Mouse (Mus musculus) intestine, postnatal 0 days (tissue): ENCODE measurements around the gene Nckap1. TPM values are rescaled to one million over a fixed set of nuclear protein-coding genes. Genes with fewer than 3 reads are reported as not detected.
"Not testable (repeated sequence)": the region's sequence is repeated elsewhere in the genome, so short reads cannot be mapped to it uniquely, and the experiment has no call there.

Experiments used
- ATAC-seq: fragments of 200-750 bp; cut with Nextera tagmentation; 2 replicates; pipeline ENCODE4 v1.8.0; 2017; ENCODE audit warnings: mild to moderate bottlenecking, moderate TSS enrichment, moderate library complexity
- H3K27ac ChIP-seq: fragments of 300-500 bp; sonication (generic); 2 replicates; pipeline ENCODE4 v1.5.1; 2014; ENCODE audit warnings: mild to moderate bottlenecking, low read depth, low read length, moderate library complexity
- H3K27me3 ChIP-seq: fragments of 300-500 bp; sonication (generic); replicated peaks from 2 replicates; pipeline ENCODE4 v1.6.1; 2014; ENCODE audit warnings: low read length, mixed read lengths; ENCODE audit not compliant: control insufficient read depth, insufficient read depth
- H3K36me3 ChIP-seq: fragments of 300-500 bp; sonication (generic); 2 replicates; pipeline ENCODE4 v1.6.1; 2014; ENCODE audit warnings: mild to moderate bottlenecking, moderate library complexity; ENCODE audit not compliant: control insufficient read depth, insufficient read depth
- H3K4me1 ChIP-seq: fragments of 300-500 bp; sonication (generic); replicated peaks from 2 replicates; pipeline ENCODE4 v1.6.1; 2014; ENCODE audit warnings: antibody characterized with exemption, low read length, mixed read lengths; ENCODE audit not compliant: control insufficient read depth, insufficient read depth
- H3K4me2 ChIP-seq: fragments of 300-500 bp; sonication (generic); replicated peaks from 2 replicates; pipeline ENCODE4 v1.6.1; 2014; ENCODE audit warnings: low read depth, mild to moderate bottlenecking, moderate library complexity
- H3K4me3 ChIP-seq: fragments of 300-500 bp; sonication (generic); 2 replicates; pipeline ENCODE4 v1.5.1; 2014; ENCODE audit warnings: low read depth, low read length
- H3K9ac ChIP-seq: fragments of 300-500 bp; sonication (generic); 2 replicates; pipeline ENCODE4 v1.6.1; 2014; ENCODE audit warnings: mild to moderate bottlenecking, low read depth, low read length
- H3K9me3 ChIP-seq: fragments of 300-500 bp; sonication (generic); 2 replicates; pipeline ENCODE4 v1.6.1; 2016; ENCODE audit warnings: mixed run types; ENCODE audit not compliant: control insufficient read depth
- CTCF ChIP-seq: sonication (generic); IDR thresholded peaks from 2 replicates; pipeline ENCODE4 v1.5.1; 2016; ENCODE audit warnings: low read depth, mild to moderate bottlenecking, control low read depth, antibody characterized with exemption, moderate library complexity
- WGBS: fragments of 180-500 bp; shearing (Covaris S2); extraction: QIAGEN DNeasy Blood & Tissue Kit; methylation state at CpG from one replicate; pipeline ENCODE4 v1.1.7; 2014; 5-methylcytosine and 5-hydroxymethylcytosine counted together
- polyA plus RNA-seq: library from polyadenylated mRNA; unstranded; fragments of >200 nt; fragmentation: Nextera tagmentation; extraction: Ambion mirVana; gene quantifications from 2 replicates; pipeline ENCODE4 v1.2.1, GENCODE M21; 2015

The Nckap1 gene
- polyA plus RNA-seq, 1 experiment from 2014 or later = 38.9 TPM

DNA sequence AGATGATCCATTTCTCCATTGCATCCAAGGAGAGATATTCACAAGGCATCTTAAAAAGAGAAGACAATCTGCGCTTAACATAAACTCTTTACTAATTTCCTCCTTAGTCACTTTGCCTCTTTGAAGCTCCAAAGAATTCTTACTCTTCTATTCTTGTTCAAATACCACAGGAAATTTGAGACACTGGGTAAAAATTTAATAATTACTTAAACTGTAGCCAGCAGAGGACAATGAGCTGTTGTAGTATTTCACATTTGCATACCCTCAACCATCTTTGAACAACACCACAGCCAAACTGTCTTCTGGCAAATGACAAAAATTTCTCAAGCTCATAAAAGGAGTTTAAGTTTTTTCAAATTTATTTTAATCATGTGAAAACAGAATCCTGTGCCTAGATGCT, 33.3 kb downstream of the Nckap1 start:
- 98% methylated on average over 1 of the region's 1 CpGs for WGBS
- Histone ChIP-seq H3K4me3 (no peak overlapping the region), H3K9me3 (no peaks in the 10 kb centered on the region), H3K4me2 (no peak overlapping the region), H3K4me1 (no peaks in the 10 kb centered on the region), H3K9ac (no peak overlapping the region), H3K27me3 (no peaks in the 10 kb centered on the region), H3K27ac (no peak overlapping the region), H3K36me3 (peaks cover 47% of the 10 kb centered on the region)
- ATAC-seq = no peak
- no peak for TF ChIP-seq CTCF

DNA sequence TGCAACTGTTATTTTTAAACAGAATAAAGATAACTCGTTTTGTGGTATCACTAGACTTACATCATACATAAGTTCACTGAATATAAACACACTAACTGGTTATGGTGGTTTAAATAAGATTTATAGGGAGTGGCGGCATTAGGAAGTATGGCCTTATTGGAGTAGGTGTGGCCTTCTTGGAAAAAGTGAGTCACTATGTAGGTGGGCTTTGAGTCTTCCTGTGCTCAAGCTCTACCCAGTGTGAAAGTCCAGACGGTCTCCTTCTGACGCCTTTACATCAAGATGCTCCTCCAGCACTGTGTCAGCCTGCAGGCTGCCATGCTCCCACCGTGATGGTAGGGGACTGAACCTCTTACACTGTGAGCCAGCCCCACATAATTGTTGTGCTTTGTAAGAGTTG, 38.4 kb downstream of the Nckap1 start:
- Histone ChIP-seq H3K4me1 (no peaks in the 10 kb centered on the region), H3K4me3 (no peak overlapping the region), H3K9ac (no peak overlapping the region), H3K9me3 (no peaks in the 10 kb centered on the region), H3K36me3 (peaks cover 41% of the 10 kb centered on the region), H3K4me2 (no peak overlapping the region), H3K27me3 (no peaks in the 10 kb centered on the region), H3K27ac (no peak overlapping the region)
- no peak for TF ChIP-seq CTCF
- no peak for ATAC-seq
- 81% methylated on average over 5 of the region's 5 CpGs for WGBS

DNA sequence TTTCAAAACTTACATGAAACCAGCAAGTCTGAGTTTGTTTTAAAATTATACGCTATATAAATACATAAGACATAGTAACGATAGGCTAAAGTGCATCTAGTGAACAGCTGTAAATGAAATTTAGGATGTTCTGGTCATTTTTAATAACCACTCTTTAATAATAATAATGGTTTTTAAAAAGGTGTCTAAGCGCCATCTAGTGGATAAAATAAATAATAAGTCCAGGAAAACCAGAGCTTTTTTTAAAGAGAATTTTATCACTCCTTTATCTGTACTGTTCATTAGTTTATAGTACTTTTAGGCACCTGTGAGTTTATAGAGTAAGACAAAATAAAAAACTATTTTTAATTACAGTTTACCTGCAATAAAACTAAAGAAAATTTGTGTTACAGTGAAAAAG, 44.0 kb downstream of the Nckap1 start:
- Histone ChIP-seq H3K4me2 (no peak overlapping the region), H3K9ac (no peak overlapping the region), H3K9me3 (no peaks in the 10 kb centered on the region), H3K27me3 (no peaks in the 10 kb centered on the region), H3K4me3 (no peak overlapping the region), H3K4me1 (no peaks in the 10 kb centered on the region), H3K27ac (no peak overlapping the region), H3K36me3 (peaks cover 61% of the 10 kb centered on the region)
- TF ChIP-seq CTCF = peak; percentile 41
- WGBS = 58% methylated on average over 3 of the region's 3 CpGs
- no peak for ATAC-seq

DNA sequence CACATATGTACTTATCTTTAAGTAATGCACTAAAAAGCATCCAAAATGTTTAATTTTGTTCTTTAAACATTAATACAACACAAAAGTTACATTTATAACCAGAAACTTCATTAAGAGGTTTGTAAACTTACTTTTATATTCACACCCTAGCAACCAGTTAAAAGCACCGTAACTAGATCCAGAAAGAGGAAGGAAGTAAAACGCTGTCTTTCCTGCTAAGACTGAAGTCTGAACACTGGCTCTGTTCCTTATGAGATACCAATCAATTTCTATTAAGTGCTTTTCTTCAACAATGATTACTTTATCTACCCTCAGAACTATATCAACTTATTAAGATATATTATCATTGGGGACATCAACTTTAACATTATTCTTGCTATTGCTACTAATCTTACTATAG, 44.6 kb downstream of the Nckap1 start:
- peaks cover 63% of the 10 kb centered on the region for H3K36me3 ChIP-seq
- 89% methylated on average over 2 of the region's 2 CpGs for WGBS
- no peak for ATAC-seq

DNA sequence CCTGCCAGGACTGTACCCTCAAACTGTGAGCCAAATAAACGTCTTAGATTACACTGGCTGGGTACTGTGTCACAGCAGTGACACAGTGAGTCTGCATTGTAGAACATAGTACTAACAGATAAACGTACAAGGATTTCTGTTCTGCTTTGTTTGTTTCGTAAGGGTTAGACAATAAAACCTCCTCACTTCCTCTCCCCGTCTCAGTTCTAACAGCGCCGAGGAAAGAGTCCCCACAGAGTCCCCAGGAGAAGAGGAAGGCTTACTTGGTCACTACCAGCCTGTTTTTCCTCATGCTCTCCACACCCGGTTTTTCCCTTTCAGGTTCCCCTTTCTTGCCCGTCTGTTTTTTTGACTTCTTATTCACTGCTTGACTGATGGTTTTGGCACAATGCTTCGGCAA, 56.9 kb downstream of the Nckap1 start:
- Histone ChIP-seq H3K36me3 (peaks cover 66% of the 10 kb centered on the region), H3K27ac (no peak overlapping the region), H3K4me3 (no peak overlapping the region), H3K4me2 (no peak overlapping the region), H3K27me3 (no peaks in the 10 kb centered on the region), H3K9ac (no peak overlapping the region), H3K9me3 (0 out of 2 replicates have a peak, but pooled peaks cover 2% of the 10 kb centered on the region), H3K4me1 (no peaks in the 10 kb centered on the region)
- no peak for TF ChIP-seq CTCF
- no peak for ATAC-seq
- WGBS = 86% methylated on average over 9 of the region's 9 CpGs

More for the DNA sequence above, 44.6 kb downstream of the Nckap1 start:
- H3K27me3 ChIP-seq = no peaks in the 10 kb centered on the region
- no peak overlapping the region for H3K9ac ChIP-seq
- no peak overlapping the region for H3K4me3 ChIP-seq
- TF ChIP-seq CTCF = no peak
- no peak overlapping the region for H3K4me2 ChIP-seq
- H3K27ac ChIP-seq = no peak overlapping the region
- no peaks in the 10 kb centered on the region for H3K9me3 ChIP-seq
- no peaks in the 10 kb centered on the region for H3K4me1 ChIP-seq

DNA sequence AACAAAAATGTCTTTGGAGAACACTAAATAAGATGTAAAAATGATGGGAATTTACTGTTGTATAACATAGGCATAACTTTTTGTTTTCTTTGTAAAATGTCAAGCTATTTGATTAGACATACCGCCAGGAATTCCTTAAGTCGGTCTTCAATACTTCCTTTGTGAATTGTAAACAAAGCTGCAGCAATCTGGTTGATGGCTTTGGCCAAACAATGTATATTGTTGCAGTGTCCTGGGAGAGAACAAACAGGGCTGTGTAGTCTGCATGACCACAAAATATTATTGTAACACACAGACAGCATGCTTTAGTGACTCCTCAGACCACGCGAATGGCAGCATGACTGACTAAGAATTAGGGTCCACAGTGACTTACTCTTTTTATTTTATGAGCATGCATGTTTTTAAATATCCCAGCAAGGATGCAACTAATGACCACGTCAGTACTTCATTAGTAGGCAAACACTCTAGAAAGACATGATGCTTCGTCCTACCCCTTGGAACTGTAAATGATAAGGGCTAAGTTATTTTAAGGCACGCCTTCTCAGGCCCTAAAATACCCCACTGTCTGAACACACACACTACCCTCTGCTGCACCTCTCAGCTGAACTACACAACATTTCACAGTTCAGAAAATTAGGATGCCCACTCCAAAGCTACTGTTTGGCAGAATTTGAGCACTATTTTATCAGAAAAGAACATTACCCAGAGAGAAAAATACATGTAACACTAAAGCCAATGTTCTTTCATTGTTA, 75.0 kb downstream of the Nckap1 start:
- H3K9ac ChIP-seq = no peak overlapping the region
- H3K4me2 ChIP-seq = no peak overlapping the region
- WGBS = 68% methylated on average over 7 of the region's 7 CpGs
- peaks cover 51% of the 10 kb centered on the region for H3K36me3 ChIP-seq
- no peak overlapping the region for H3K27ac ChIP-seq
- no peak for TF ChIP-seq CTCF
- no peaks in the 10 kb centered on the region for H3K4me1 ChIP-seq
- no peak overlapping the region for H3K4me3 ChIP-seq
- no peaks in the 10 kb centered on the region for H3K9me3 ChIP-seq
- H3K27me3 ChIP-seq = no peaks in the 10 kb centered on the region
- no peak for ATAC-seq

DNA sequence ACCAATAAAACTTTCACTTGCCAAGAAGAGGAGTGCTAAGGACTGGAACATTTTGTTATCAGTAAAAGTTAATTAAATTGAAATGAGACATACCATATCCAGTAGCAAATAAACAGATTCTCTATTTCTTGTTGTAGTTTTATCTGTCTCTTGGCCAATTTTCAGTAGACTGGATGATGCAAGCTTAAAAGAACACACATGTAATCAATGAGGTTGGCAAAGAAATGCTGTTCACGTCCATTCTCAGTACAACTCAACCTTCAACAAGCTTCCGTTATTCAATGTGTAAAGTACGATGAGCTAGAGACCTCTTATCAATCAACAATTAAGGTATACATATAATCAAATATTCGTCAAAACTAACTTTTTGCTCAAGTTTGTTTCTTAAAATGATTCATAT, 79.0 kb downstream of the Nckap1 start:
- Histone ChIP-seq H3K4me3 (no peak overlapping the region), H3K4me2 (no peak overlapping the region), H3K4me1 (no peaks in the 10 kb centered on the region), H3K9ac (no peak overlapping the region), H3K9me3 (no peaks in the 10 kb centered on the region), H3K27ac (no peak overlapping the region), H3K27me3 (no peaks in the 10 kb centered on the region), H3K36me3 (peaks cover 39% of the 10 kb centered on the region)
- ATAC-seq = no peak
- no peak for TF ChIP-seq CTCF
- WGBS = 96% methylated on average over 4 of the region's 4 CpGs

DNA sequence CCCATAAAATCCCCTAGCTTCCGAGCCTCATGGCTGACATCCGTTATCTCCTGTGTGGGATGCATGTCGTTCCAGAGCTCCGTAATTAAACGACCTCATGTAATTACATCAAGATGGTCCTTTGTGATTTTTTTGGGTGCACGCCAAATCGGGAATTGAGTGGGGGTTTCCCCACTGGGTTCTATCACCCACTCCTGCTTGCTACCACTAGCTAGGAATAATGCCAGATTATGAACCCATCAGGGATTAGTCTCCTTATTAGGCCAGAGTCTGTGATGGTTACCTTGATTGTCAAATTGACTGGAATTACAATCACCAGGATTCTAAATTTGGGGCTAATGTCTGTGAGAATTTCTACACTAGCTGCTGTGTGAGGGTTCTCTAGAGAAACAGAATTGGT, 85.9 kb downstream of the Nckap1 start:
- H3K27me3 ChIP-seq, H3K4me2 ChIP-seq, H3K9me3 ChIP-seq, H3K27ac ChIP-seq, H3K4me1 ChIP-seq, ATAC-seq, H3K36me3 ChIP-seq, H3K4me3 ChIP-seq, H3K9ac ChIP-seq: not testable (repeated sequence)
- WGBS = 81% methylated on average over 7 of the region's 7 CpGs
